Mouse (Mus musculus) lung, postnatal 10 days (tissue): ENCODE results near the gene Srgap2.

ENCODE experiments used
- DNase-seq: peaks from one replicate; pipeline ENCODE4 v3.0.0; 2021

The Srgap2 gene

DNA sequence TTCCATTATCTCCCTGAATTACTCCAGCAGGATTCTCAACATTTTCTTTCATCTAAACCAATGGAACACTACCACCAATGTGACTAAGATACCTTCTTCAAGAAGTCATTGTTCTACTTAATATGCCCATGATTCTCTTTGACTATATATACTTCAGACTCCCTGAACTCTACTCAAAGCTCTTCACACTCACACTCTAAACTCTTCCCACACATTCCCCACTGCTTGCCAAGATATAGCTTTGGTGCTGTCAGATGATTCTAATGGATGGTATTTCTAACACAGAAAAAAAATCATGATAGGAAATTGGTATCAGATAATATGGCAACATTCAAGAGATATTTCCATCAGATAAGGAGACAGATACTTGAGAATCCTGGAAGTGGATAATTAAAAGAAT, 129.0 kb downstream of the Srgap2 start:
- DNase-seq: no peak

DNA sequence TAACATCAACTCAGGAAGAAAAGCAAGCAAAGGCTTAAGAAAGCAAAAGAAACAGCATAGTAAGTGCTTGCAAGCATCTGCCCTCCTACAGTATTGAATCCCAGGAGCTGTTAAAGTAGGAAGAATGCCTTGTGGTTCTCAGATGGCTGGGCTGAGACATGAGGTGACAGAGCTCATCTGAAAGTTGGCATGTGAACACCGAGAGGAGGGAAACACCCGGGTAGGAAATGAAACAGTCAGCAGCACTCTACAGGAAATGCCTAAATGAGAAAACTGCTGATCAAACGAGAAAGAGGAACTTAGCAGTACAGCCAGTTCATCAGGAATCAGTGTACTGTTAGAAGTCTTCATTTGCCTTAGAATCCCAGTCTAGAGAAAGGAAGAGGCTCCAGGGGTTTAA, 142.7 kb downstream of the Srgap2 start:
- DNase-seq: peak; percentile 23

DNA sequence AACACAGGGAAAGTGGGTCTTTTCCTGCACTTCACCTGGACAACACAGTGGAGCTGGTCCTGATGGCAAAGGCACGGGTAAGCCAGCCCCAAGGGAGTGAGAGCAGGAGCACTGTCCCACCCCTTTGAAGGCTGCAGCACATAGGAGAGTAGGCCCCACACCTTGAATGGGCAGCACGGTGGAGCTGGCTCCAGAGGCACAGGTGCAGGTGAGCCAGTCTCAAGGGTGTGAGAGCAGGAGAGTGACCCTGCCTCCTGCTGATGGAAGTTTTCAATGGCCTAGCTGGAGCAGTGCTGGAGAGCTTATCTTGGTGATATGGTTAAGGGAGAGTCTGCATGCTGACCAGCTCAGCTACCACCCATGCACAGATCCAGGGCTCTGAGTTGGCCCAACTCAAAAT, 145.0 kb downstream of the Srgap2 start:
- DNase-seq: no peak

DNA sequence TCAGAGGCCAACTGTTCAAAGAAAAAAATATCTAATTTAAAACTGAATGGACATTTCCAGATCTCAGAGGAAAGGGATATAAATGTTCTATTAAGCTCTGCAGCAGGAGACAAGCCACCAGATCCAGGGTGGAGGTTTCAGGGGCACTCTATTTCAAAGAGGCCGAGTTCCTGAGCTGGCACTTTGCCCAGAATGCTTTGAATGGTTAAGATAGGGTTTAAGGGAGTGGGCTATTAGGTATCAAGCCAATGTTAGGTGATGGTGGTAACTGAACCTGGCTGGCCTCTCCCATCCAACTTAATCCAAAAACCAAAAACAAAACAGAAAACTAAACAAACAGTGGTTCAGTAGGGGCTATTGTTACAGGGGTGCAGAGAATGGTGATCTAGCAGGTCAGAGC, 146.9 kb downstream of the Srgap2 start:
- peak; percentile 25 for DNase-seq

DNA sequence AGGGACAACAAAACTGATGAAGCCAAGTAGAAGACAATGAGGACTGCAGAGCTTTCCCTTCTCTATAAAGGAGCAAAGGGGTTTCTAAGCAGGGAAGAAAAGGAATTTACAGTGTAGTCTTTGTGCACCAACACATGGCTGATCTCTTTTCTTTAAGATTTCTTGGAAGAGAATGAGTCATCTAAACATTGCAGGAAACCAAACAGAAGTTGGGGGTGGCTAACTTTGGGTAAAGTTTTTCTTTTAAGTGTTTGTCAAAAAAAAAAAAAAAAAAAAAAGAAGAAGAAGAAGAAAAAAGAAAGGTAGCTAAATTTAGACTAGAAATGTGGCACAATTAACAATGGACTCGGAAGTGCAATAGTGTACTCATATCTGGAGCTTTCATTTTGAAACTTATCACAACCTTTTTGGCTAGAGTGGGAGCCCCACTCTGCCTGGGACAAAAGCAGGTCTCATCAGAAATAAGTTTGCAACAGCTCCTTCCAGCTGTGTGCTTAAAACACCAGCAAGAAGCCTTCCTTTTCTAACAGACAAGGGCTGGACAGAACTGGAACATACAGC, 148.2 kb downstream of the Srgap2 start:
- no peak for DNase-seq

DNA sequence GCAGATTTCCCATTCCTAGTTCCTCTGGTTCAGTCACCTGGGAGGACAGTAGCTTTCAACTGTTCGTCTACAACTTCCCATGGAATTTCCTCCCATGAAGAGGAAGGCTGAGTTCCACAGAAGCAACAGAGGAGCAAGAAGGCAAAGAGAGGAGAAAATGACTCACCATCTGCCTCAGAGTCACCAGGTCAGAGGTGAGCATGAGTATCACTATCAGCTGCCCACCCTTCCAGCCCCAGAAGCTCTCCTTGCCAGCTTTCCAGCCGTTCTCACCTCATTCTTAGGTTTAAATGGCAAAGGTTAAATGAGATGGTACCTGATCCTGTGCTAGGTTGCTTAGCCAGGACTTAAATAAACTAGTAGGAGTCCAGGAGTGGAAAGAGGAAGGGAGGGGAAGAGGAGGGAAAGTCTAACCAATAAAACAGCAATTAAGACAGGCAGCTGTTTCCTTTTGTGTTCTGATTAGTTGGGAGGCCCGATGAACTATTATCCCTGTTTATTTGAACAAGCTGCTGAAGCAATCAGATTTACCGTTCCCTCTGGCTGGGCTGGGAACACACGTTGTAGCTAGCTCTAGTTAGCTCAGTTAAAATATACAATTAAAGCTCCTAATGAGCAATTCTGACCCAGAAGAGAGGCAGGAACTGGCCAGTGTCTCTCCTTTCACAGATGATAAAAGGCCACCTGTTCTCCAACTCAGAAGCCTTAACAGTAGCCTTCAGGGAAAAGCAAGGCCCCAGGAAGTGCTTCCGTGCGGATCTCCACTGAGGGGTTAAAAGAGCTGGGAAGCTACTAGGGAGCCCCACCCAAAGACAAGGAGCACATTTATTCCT, 148.9 kb downstream of the Srgap2 start:
- peak; percentile 34 for DNase-seq

DNA sequence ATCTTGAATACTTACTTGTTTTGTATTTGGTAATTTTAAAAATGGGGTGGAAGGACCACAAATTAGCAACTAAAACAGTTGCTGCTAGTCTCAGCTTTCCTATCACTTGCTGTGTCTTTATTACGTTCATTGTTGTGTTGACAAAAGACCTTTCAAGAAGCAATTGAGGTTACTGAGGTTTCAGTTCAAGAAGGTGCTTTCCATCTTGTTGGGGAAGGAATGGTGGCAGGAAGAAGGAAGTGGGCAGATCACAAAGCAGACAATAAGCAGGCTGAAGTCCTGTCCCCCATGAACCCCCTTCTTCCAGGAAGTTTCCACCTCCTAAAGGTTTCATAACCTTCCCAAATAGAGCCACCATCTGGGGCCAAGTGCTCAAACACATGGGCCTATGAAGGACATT, 161.3 kb downstream of the Srgap2 start:
- no peak for DNase-seq

DNA sequence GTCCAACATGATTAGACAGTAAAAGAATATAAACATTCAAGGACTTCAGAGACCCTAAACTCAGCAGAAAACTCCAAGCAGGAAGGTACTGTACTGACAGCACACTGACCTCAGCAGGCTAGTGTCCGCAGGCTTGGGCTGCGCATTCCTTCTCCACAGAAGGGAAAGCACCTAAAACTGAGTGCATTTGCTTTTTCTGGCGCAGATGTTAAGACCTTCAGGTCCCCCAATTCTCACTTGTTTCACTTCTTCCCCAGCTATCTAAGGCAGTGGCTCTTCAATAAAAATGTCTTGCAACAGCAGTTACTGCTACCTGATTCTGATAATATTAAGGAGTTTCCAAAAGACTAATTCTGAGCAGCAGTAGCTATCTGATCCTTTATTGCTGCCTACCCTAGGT, 162.7 kb downstream of the Srgap2 start:
- no peak for DNase-seq

DNA sequence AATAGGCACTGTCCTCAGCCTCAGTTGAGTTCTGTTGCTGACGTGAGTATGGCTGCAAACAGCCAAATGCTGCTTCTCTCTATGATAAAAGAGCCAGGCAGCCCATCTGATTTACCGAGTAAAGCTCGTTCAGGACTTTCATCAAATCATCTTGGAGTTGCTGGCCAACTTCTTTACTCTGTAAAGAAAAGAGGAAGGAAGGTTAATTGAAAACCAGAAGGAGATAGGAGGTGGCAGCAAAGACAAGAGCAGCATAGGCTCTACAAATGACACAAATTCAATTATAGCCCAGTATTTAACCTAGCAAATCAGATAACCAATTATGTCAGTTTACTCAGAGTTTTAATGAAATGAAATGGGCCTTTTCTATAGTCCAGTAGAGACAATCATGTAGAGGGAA, 163.3 kb downstream of the Srgap2 start:
- no peak for DNase-seq

DNA sequence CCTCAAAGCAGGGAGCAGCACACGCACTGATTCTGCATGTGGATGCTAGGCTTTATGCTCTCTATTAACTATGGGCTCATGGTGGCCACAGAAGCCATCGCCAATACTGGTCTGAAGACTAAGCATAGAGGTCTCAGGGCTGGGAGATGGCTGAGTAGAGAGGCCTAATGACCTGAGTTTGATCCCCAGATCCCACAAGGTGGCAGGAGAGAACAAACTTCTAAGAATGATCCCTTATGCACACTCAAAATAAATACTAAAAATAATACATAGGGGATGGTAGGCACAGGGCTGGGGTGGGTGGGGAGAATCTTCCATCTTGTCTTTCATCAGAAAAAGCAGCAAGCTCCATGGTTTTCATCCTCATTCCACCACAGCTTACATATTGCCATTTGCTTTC, 165.1 kb downstream of the Srgap2 start:
- no peak for DNase-seq

DNA sequence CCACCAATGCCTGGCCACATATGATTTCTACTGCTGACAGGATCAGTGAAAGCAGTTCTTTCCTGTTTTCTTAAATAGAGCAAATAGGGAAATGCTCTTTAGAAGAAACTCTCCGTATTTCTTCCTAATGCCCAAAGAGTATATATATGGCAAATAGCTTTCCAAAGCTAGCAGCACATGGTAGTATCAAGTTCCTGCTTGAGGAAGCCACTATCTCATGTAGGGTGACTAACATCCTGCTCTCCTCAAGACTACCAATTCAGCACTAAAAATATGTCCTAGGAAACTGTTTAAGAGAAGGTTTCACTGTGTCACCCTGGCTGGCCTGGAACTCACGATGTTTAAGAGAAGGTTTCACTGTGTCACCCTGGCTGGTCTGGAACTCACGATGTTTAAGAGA, 166.4 kb downstream of the Srgap2 start:
- no peak for DNase-seq

DNA sequence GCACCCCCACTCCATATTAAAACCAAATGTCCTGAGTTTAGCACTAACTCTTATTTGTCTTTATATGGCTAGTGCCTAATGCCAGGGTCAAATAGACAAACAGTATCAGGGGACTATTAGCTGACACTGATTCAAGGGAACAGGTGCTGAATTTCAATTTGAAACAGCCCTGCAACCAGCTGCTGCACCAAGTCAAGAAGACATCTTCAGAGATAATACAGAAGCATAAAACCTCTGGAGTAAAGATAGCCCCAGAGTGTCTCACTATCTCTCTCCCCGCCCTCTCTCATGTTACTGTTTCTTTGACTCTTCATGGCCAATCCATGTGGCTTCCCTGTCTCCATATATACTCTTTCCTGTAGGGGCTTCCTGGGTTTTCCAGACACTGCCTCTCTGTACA, 167.5 kb downstream of the Srgap2 start:
- DNase-seq: no peak

DNA sequence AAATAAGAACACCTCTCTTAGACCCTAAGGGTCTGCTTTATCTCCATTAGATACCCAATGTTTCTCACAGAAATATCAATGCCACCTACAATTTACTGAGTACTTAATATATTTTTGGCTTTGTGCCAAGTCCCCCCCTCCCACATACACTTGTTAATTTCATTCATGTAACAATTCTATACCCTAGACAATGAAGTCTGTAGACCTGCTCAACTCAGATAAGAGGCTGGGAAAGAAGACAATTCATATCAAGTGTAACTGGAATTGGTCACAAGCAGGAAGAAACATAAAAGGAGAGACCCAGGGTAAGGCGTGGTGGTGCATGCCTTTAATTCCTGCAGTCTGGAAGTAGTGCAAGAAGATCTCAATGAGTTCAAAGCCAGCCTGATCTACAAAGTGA, 169.9 kb downstream of the Srgap2 start:
- no peak for DNase-seq

DNA sequence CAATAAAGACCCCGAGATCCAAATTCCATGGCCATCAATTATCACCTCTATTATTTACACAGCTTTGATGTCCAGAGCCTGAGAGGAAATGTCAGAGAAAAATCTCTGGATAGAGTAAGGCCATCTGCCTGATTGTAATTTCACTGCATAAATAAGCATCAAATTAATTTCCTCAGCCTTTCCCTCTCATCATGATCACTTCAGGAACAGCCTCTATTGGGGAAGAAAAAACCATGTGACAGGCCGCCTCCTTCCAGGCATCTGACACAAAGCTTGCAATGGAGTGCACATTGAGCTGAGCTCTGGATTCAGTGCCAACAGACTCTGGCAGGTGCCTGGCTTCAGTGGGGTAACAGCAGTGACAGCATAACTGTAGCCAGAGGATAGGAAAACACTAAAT, 175.7 kb downstream of the Srgap2 start:
- peak; percentile 16 for DNase-seq

DNA sequence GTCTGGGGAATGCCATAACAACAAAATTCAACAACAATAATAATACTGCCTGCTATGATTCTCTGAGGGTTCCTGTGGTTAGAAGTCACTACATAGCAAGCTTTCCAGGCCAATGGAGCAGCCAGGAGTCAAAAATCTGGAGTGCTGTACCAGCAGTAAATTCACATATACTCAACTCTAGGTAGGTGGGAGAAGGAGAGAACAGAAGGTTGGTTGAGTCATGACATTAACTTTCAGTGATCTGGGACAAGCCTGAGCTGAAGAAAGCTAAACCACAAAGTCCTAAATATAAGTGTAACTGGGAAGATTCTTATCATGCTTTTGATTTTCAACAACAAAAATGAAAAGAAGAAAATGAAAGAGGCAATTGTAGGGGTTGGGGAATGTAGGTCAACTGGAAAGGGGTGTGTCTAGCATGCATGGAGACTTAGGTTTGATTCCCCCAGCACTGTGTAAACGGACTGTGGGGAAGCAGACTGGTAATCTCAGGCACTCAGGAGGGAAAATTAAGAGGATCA, 177.1 kb downstream of the Srgap2 start:
- no peak for DNase-seq

DNA sequence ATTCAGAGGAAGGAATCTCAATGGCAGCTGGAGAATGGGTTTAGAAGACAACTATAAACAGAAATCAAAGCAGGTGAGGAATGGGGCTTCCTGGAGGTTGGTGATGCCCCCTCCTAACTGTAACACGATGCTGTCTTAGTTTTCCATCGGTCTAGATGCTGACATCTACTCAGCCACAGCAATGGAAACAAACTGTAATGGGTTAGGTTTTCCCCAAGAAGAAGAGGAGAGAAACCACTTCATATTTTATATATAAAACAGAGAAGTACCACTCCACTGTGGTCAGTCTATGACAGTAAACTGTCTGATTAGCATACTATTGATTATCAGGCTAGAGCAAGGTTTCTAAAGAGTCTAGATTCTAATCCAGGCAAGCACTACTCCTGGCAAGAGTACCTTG, 179.4 kb downstream of the Srgap2 start:
- no peak for DNase-seq

DNA sequence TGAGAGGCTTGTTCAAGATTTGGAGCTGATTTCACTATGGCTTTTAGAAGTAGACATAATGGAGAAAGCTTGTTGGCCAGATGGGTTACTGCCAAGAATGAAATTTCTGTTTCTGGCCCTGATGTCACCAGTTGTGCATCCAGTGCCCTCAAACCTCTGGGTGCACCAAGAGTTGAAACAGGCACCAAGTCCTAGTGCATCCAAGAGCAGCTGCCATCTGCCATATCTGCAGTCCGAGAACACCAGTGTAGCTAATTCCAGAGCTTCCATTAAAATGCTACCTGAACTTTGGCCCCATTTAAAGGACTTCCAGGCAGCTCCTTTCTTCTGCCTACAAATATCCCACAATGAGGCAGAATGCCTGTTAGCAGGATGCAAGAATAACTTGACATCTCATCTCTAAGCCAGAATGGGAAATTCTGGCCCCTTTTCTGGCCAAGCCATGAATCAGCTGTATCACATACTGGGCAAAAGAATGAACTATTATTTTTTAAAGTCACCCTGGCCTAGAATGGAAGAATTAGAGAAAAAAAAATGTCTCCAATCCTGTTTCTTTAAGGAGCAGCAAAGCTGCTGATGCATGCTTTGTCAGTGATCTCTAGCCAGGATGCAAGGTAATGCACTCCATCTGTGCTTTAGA, 180.1 kb downstream of the Srgap2 start:
- peak; percentile 32 for DNase-seq

DNA sequence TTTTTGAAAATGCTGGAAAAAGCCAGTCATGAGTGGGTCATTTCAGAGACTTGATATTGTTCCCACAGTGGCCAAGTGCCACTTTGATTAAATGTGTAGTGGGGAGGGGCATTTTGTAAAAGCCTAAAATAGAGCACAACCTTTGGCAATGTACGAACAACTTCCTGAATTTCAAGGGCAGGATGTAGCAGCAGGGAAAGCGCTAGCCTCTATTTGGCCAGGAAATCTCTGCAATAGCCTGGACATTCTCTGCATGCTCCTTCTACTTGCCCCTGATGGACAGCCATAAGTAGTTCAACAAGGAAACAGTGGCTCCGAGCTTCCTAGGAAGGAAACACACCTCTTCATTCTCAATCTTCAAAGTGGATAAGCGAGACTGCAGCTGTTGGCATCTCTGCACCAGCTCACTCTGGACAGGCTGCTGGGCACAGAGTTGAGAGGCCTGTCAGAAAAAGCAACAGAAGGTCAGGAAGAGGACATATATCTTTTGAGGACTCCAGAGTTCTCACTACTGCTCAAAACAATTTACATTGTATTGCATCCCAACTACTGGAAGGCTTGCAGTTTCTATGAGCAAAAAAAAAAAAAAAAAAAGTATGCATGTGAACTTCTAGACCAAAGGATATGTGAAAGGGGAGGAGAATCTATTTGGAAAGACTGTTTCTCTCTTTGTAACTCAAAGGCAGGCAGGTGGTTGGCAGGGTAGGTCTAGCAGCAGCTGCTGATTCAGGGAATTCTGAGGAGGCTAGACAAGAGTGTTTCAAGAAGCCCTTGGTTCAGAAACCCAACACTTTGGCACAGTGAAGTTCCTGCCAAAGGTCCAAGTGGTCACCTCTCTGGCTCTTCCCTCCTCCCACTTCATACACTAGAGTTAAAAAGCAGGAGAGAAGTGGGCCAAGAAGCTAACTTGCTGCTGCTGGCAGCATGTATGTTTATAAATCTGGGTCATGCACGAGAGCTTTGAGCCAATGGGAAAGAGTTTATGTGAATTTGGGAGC, 181.4 kb downstream of the Srgap2 start:
- peak; percentile 52 for DNase-seq

DNA sequence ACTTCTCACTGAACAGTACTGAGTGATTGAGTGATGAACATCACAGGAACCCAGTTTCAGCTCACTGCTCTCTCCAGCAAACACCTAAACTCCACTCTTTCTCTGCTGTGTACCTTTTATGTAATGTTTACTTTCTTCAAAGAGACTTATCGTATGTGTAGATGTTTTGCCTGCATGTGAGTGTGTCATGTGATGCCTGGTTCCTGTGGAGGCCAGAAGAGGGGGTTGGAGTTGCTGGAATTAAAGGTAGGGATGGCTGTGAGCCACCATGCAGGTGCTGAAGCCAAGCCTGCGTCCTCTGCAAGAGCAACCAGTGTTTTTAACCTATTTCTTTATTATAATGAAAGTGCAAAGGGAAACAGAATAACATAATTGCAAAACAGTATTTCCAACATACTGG, 182.5 kb downstream of the Srgap2 start:
- DNase-seq: peak; percentile 10

DNA sequence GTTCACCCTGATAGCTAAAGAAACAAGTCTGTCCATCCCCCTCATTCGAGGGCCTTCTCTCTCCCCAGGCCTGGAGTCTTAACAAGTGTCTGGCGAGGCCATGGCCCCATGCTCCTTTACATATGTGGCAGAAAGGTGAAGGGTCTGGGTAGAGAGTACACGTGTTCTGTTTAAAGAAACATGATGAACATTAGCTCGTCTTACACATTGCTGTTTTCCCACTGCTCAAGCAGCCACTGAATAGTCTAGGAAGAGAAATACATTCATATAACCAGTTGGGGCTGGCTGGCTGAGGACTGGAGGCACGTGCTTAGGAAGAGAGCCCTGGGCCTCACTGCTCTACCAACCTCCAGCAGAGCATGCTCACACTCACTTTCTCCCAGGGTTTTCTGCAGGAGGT, 191.1 kb downstream of the Srgap2 start:
- DNase-seq: no peak

DNA sequence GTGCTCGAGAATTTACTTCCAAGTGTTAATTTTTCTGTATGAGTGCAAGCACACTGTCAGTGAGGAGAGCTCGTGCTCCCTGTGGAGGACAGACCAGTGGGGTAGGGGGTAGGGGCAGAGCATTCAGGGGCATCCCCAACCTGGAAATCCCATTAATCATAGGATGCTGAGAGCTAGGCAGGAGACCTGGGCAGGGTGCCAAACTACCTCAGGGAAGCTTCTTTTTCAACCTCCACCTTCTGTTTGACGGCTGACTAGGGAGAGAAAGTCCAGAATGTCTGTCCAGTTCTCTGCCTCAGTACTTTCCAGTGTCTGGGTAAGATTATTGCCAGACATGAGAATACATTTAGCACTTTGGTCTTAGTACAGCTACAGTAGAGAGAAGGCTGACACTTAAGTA, 191.5 kb downstream of the Srgap2 start:
- DNase-seq: peak; percentile 15

DNA sequence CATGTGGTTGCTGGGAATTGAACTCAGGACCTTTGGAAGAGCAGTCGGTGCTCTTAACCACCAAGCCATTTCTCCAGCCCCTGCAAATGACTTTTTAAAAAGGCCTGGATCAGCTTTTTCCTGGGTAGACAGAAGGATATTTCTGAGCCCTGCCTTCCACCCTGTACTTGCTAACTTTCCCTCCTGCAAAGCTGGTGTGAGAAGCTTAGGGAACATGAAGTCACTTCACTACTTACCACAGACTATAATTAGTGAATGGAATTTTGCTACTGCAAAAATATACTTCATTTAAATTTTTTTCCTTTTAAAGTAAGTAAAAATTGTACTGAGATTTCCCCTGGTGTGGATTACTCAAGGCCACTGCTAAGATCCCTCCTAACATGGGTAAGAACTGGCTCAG, 196.0 kb downstream of the Srgap2 start:
- DNase-seq: no peak

DNA sequence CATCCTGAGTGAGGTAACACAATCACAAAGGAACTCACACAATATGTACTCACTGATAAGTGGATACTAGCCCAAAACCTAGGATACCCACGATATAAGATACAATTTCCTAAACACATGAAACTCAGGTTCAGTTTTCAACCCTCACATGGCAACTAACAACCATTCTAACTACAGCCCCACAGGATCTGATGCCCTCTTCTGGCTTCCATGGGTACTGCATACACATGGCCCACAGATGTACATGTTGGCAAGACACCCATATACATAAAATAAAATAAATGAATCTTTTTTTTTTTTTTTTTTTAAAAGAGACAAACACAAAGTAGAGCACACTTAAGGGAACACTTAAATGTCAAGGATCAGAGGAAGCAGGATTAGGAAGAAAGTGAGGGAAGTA, 198.1 kb downstream of the Srgap2 start:
- DNase-seq: peak; percentile 15
